Mouse (Mus musculus): ENCODE data around the gene Parp9. TPM values are rescaled to one million over a fixed set of nuclear protein-coding genes. Genes with fewer than 3 reads are reported as not detected.

Gene Parp9
- total and polyA plus RNA-seq, 2 experiments from 2014 or later, result 3.2 to 5.1 TPM

DNA sequence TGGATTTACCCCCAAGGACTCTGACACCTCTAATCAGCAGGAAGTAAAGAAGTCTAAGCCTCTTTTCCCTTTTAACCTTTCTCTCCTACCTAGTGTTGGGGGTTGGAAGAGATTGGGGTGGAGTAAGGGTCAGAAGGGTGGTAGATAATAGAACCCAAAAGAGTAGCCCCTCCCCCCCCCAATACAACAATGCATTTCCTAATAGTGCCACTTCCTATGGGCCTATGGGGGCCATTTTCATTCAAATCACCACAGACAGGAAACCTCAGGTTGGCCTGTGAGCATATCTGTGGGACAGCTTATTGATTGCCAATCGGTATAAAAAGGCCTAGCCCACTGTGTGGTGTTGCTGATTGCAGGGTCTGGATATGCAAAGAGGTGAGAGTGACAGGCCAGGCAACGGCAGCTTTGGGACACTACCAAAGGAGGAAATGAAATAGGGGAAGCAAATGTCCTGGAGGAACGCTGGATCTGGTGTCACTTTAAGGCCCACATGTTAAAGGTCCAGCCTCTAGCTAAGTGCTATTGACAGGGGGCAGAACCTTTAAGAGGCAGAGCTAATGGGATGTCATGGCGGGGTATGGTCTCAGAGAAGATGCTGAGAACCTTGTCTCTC is 34.0 kb upstream of the Parp9 start:
- no peak for DNase-seq
- no peaks in the 10 kb centered on the region for H3K9me3 ChIP-seq (ENCODE audit: low read length)
- TF ChIP-seq CTCF (IDR thresholded peaks at IDR 0.05; ENCODE audit: low read depth), result no peak
- ATAC-seq, result no peak
- H3K4me3 ChIP-seq (ENCODE audit: low read depth, low read length), result no peak overlapping the region
- no peaks in the 10 kb centered on the region for H3K36me3 ChIP-seq (ENCODE audit: insufficient read depth)
- no peak overlapping the region for H3K4me2 ChIP-seq (ENCODE audit: low read depth)
- H3K27me3 ChIP-seq (ENCODE audit: insufficient read depth, low read length), result no peaks in the 10 kb centered on the region
- no peaks in the 10 kb centered on the region for H3K4me1 ChIP-seq (ENCODE audit: insufficient read depth)
- H3K27ac ChIP-seq (ENCODE audit: low read depth, low read length), result no peak overlapping the region
- WGBS, result 90% methylated on average over 4 of the region's 4 CpGs
- no peak overlapping the region for H3K9ac ChIP-seq

DNA sequence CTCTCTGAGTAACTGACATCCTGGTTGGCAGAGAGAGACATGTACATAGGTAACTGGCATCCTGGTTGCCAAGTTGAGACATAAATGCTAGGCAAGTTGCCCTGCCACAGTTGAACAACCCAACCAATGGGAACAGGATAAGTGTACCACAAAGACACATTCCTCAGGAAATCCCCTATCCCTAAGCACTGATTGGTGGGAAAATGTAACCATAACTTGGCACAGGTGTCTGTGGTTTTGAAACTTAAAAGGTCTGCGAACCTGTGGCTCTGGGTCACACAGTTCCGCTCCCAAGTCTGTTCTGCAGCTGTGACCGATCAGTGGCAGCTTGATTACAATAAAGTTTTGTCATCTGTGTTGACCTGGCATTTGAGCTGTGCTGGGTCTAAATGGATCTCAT is 32.9 kb upstream of the Parp9 start:
- Histone ChIP-seq H3K36me3 (ENCODE audit: insufficient read depth) (no peaks in the 10 kb centered on the region), H3K9ac (no peak overlapping the region), H3K9me3 (ENCODE audit: low read length) (no peaks in the 10 kb centered on the region), H3K27ac (ENCODE audit: low read depth, low read length) (no peak overlapping the region), H3K27me3 (ENCODE audit: insufficient read depth, low read length) (no peaks in the 10 kb centered on the region), H3K4me2 (ENCODE audit: low read depth) (no peak overlapping the region), H3K4me3 (ENCODE audit: low read depth, low read length) (no peak overlapping the region), H3K4me1 (ENCODE audit: insufficient read depth) (no peaks in the 10 kb centered on the region)
- DNase-seq, result no peak
- ATAC-seq, result no peak
- TF ChIP-seq CTCF (IDR thresholded peaks at IDR 0.05; ENCODE audit: low read depth), result no peak
- WGBS, result 96% methylated on average over 3 of the region's 3 CpGs

DNA sequence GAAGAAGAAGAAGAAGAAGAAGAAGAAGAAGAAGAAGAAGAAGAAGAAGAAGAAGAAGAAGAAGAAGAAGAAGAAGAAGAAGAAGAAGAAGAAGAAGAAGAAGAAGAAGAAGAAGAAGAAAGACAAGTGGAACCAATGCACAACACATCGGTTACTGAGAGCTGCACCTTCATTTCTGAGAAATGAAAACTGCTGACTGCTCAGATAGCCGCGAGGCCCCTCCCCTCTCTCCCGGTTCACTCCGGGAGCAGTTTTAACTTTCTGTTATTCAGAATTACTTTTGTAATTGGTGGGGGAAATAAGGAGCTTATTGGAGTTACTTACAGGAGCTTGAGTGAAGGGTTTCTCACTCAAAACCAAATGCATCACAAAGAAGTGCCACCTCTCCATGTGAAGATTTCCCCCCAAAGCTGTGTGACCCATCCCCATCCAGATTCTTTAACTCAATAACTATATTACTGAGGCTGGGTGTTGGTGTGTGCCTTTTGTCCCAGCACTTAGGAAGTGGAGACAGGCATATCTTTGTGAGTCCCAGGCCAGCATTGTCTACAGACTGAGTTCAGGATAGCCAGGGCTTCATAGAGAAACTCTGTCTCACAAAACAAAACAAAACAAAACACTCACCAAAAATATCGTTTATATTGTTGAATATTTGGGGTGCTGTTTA is 32.3 kb upstream of the Parp9 start:
- Histone ChIP-seq H3K27me3 (ENCODE audit: insufficient read depth, low read length) (no peaks in the 10 kb centered on the region), H3K4me2 (ENCODE audit: low read depth) (no peak overlapping the region), H3K4me3 (ENCODE audit: low read depth, low read length) (no peak overlapping the region), H3K36me3 (ENCODE audit: insufficient read depth) (no peaks in the 10 kb centered on the region), H3K27ac (ENCODE audit: low read depth, low read length) (no peak overlapping the region), H3K9ac (no peak overlapping the region), H3K9me3 (ENCODE audit: low read length) (no peaks in the 10 kb centered on the region), H3K4me1 (ENCODE audit: insufficient read depth) (no peaks in the 10 kb centered on the region)
- DNase-seq, result no peak
- no peak for ATAC-seq
- no peak for TF ChIP-seq CTCF (IDR thresholded peaks at IDR 0.05; ENCODE audit: low read depth)
- 83% methylated on average over 6 of the region's 6 CpGs for WGBS

DNA sequence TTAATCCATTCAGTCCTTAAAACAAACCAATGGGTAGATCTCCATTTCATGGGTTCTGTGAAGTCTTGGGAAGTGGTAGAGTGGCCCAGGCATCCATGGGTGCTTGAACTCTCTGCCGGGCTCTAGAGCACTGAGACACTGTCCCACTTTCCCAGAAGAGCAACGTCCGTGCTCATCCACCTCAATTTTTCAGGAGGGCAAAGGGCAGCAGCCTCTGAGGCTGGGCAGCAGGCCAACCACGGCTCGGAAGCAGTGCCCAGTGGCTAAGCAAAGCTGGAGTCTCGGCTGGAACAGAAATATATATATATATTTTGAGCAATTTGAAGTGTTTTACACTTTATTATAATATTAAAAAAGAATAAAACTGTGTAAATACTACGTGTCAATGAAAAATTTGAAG is 31.4 kb upstream of the Parp9 start:
- H3K9ac ChIP-seq, result no peak overlapping the region
- no peaks in the 10 kb centered on the region for H3K4me1 ChIP-seq (ENCODE audit: insufficient read depth)
- DNase-seq (no peak), ATAC-seq (no peak)
- TF ChIP-seq CTCF (IDR thresholded peaks at IDR 0.05; ENCODE audit: low read depth), result no peak
- 80% methylated on average over 7 of the region's 7 CpGs for WGBS
- H3K4me3 ChIP-seq (ENCODE audit: low read depth, low read length), result no peak overlapping the region
- no peaks in the 10 kb centered on the region for H3K27me3 ChIP-seq (ENCODE audit: insufficient read depth, low read length)
- H3K36me3 ChIP-seq (ENCODE audit: insufficient read depth), result no peaks in the 10 kb centered on the region
- H3K4me2 ChIP-seq (ENCODE audit: low read depth), result no peak overlapping the region
- no peaks in the 10 kb centered on the region for H3K9me3 ChIP-seq (ENCODE audit: low read length)
- H3K27ac ChIP-seq (ENCODE audit: low read depth, low read length), result no peak overlapping the region

DNA sequence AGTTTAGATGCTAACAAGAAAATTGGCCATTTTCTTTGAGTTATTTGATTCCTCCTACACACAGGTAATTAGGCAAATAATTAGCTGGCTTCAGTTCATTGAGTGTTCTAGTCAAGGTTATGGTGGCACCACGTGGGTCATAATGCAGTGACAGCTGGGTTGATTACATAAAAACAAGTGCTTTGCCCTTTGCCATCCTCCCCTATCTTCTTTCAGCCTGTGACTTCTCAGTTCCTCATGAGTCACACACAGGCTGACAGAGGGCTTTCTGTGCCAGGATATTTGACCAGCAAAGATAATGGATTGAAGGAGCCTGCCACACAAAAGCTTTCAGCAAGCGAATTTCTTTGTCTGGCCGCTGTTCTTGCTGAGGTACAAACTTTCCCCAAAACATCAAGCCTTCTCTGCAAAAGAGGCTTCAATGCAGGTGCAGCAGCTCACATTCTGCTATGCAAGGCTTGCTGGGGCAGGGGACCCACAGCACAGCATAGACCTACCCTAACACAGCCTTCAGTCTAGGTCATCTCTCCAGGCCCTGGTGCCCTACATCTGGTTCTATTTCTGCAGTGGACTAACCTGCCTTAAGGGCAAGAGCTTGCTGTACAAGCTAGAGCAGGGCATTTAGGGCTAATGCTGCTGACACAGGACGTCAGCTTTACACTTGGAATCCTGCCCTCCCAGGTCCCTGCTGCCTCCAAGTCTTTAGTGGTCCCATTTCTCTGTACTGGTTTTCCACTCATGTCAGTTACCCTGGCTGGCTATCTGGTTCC is 30.7 kb upstream of the Parp9 start:
- ATAC-seq (no peak), DNase-seq (no peak)
- Histone ChIP-seq H3K4me2 (ENCODE audit: low read depth) (no peak overlapping the region), H3K27me3 (ENCODE audit: insufficient read depth, low read length) (no peaks in the 10 kb centered on the region), H3K36me3 (ENCODE audit: insufficient read depth) (no peaks in the 10 kb centered on the region), H3K9me3 (ENCODE audit: low read length) (no peaks in the 10 kb centered on the region), H3K4me1 (ENCODE audit: insufficient read depth) (no peaks in the 10 kb centered on the region), H3K4me3 (ENCODE audit: low read depth, low read length) (no peak overlapping the region), H3K9ac (no peak overlapping the region), H3K27ac (ENCODE audit: low read depth, low read length) (no peak overlapping the region)
- no peak for TF ChIP-seq CTCF (IDR thresholded peaks at IDR 0.05; ENCODE audit: low read depth)
- WGBS, result 56% methylated on average over 4 of the region's 4 CpGs

DNA sequence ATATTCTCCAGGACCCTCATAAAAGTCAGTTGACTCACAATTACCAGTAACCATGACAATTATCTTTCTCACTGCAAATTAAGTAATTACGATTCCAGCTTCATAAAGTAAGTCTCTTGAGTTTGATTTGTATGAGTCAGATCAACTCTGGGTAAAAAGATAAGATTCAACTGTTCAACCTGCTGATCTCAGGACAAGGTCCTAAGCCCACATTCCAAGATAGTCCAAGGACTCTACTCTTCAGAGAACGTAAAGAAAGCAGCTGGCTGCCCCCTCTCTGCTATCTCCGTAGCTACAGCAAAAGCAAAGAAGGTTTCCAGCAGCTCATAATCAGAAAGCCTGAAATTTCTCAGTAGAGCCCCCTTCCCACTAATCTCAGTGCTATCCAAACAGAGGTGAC is 26.8 kb upstream of the Parp9 start:
- H3K4me1 ChIP-seq (ENCODE audit: insufficient read depth), result no peaks in the 10 kb centered on the region
- no peaks in the 10 kb centered on the region for H3K9me3 ChIP-seq (ENCODE audit: low read length)
- no peak overlapping the region for H3K27ac ChIP-seq (ENCODE audit: low read depth, low read length)
- H3K36me3 ChIP-seq (ENCODE audit: insufficient read depth), result no peaks in the 10 kb centered on the region
- no peak overlapping the region for H3K4me3 ChIP-seq (ENCODE audit: low read depth, low read length)
- no peak overlapping the region for H3K9ac ChIP-seq
- no peak for DNase-seq
- 79% methylated on average over 3 of the region's 3 CpGs for WGBS
- no peak overlapping the region for H3K4me2 ChIP-seq (ENCODE audit: low read depth)
- no peak for ATAC-seq
- no peak for TF ChIP-seq CTCF (IDR thresholded peaks at IDR 0.05; ENCODE audit: low read depth)
- no peaks in the 10 kb centered on the region for H3K27me3 ChIP-seq (ENCODE audit: insufficient read depth, low read length)

DNA sequence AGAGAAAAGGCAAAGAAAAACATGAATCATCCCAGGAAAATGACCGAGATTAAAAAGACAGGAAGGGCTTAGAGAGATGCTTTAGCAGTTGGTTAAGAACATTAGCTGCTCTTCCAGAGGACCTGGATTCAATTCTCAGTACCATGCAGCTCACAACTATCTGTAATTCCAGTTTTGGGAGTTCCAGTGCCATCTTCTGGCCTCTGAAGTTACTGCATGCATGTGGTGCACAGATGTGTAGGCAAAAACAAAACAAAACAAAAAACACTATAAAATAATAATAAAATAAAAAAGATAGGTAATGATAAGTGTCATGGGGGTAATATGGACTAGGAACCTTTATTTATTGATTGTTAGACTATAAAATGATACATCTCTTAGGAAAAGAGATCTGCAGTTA is 24.7 kb upstream of the Parp9 start:
- H3K36me3 ChIP-seq (ENCODE audit: insufficient read depth), result no peaks in the 10 kb centered on the region
- no peaks in the 10 kb centered on the region for H3K9me3 ChIP-seq (ENCODE audit: low read length)
- ATAC-seq (no peak), DNase-seq (no peak)
- H3K4me2 ChIP-seq (ENCODE audit: low read depth), result no peak overlapping the region
- no peak overlapping the region for H3K9ac ChIP-seq
- WGBS, result 79% methylated on average over 1 of the region's 1 CpGs
- no peak overlapping the region for H3K27ac ChIP-seq (ENCODE audit: low read depth, low read length)
- no peak overlapping the region for H3K4me3 ChIP-seq (ENCODE audit: low read depth, low read length)
- TF ChIP-seq CTCF (IDR thresholded peaks at IDR 0.05; ENCODE audit: low read depth), result peak; percentile 32; the same call in 1 of the 2 replicates
- no peaks in the 10 kb centered on the region for H3K4me1 ChIP-seq (ENCODE audit: insufficient read depth)
- no peaks in the 10 kb centered on the region for H3K27me3 ChIP-seq (ENCODE audit: insufficient read depth, low read length)

Data from forebrain, postnatal 0 days (tissue).